Mouse (Mus musculus) olfactory bulb, adult 2 months (tissue): Measurements from ENCODE around the gene Cd300lf. TPM values are rescaled to one million over a fixed set of nuclear protein-coding genes. Genes with fewer than 3 reads are reported as not detected.

ENCODE experiments used
- H3K27ac ChIP-seq: fragments of 200-500 bp; 2 replicates; pipeline ENCODE4 v1.5.1; 2012; ENCODE audit warnings: low read depth, low read length; ENCODE audit not compliant: insufficient read depth
- H3K4me1 ChIP-seq: fragments of 200-500 bp; 2 replicates; pipeline ENCODE4 v1.6.1; 2012; ENCODE audit warnings: low read length; ENCODE audit not compliant: control insufficient read depth, insufficient read depth
- H3K4me3 ChIP-seq: fragments of 200-500 bp; 2 replicates; pipeline ENCODE4 v1.5.1; 2012; ENCODE audit warnings: mild to moderate bottlenecking, low read depth, low read length, moderate library complexity; ENCODE audit not compliant: insufficient read depth
- CTCF ChIP-seq: fragments of 200-500 bp; IDR thresholded peaks from 2 replicates; pipeline ENCODE4 v1.5.1; 2012; ENCODE audit warnings: low read depth, mild to moderate bottlenecking, low read length, moderate library complexity; ENCODE audit not compliant: insufficient read depth
- POLR2A ChIP-seq: fragments of 200-500 bp; IDR thresholded peaks from 2 replicates; pipeline ENCODE4 v1.6.1; 2012; ENCODE audit warnings: mild to moderate bottlenecking, low read depth, low read length, moderate library complexity; ENCODE audit not compliant: insufficient read depth
- WGBS: fragments of 180-500 bp; shearing (Covaris S2); methylation state at CpG from one replicate; pipeline ENCODE4 v1.1.7; 2018; 5-methylcytosine and 5-hydroxymethylcytosine counted together
- polyA plus RNA-seq: library from polyadenylated mRNA; stranded (reverse); fragments of >200 nt; gene quantifications from 2 replicates; pipeline ENCODE4 v1.2.4, GENCODE M21; 2012; ENCODE audit warnings: low replicate concordance; ENCODE audit not compliant: missing spikeins, insufficient read depth, insufficient read length

Cd300lf gene
- polyA plus RNA-seq, 1 experiment = not detected

GRCm38 (mm10) chr11:115075407-115075806 lies 58.4 kb downstream of the Cd300lf start:
- WGBS = 77% methylated on average over 7 of the region's 7 CpGs
- Histone ChIP-seq H3K4me1 (peaks cover 10% of the 10 kb centered on the region; the same call in 1 of the 2 replicates), H3K27ac (no peak overlapping the region), H3K4me3 (no peak overlapping the region)
- TF ChIP-seq CTCF (no peak), POLR2A (no peak)

GRCm38 (mm10) chr11:115073002-115073401 lies 60.8 kb downstream of the Cd300lf start:
- 58% methylated on average over 5 of the region's 5 CpGs for WGBS
- TF ChIP-seq POLR2A = no peak

GRCm38 (mm10) chr11:115071631-115072294 lies 62.0 kb downstream of the Cd300lf start:
- Histone ChIP-seq H3K4me1 (peaks cover 10% of the 10 kb centered on the region; the same call in 1 of the 2 replicates), H3K27ac (no peak overlapping the region), H3K4me3 (no peak overlapping the region)
- WGBS = 30% methylated on average over 14 of the region's 14 CpGs
- TF ChIP-seq CTCF (no peak), POLR2A (no peak)

More at GRCm38 (mm10) chr11:115073002-115073401, 60.8 kb downstream of the Cd300lf start:
- Histone ChIP-seq H3K27ac (no peak overlapping the region), H3K4me1 (peaks cover 10% of the 10 kb centered on the region; the same call in 1 of the 2 replicates), H3K4me3 (no peak overlapping the region)

- TF ChIP-seq POLR2A (no peak), CTCF (no peak)
- H3K27ac ChIP-seq = no peak overlapping the region
- peaks cover 10% of the 10 kb centered on the region; the same call in 1 of the 2 replicates for H3K4me1 ChIP-seq
- whole genome bisulfite sequencing = 32% methylated on average over 9 of the region's 9 CpGs
- H3K4me3 ChIP-seq = no peak overlapping the region
Measured at GRCm38 (mm10) chr11:115071015-115071551, 62.7 kb downstream of the Cd300lf start.

GRCm38 (mm10) chr11:115066768-115067167 lies 67.0 kb downstream of the Cd300lf start:
- TF ChIP-seq CTCF (no peak), POLR2A (no peak)
- WGBS = 72% methylated on average over 6 of the region's 6 CpGs
- Histone ChIP-seq H3K4me3 (no peak overlapping the region), H3K4me1 (no peaks in the 10 kb centered on the region; the same call in 1 of the 2 replicates), H3K27ac (no peak overlapping the region)

Other genes with a start within 250 kb of the Cd300lf start
- not detected in 2 replicates for gene Cd300a, start 244.0 kb downstream of the Cd300lf start, polyA plus RNA-seq
- not detected in 2 replicates for gene Cd300lb, start 199.6 kb downstream of the Cd300lf start, polyA plus RNA-seq
- gene Cd300c, start 164.8 kb downstream of the Cd300lf start, polyA plus RNA-seq = not detected in 2 replicates
- gene Cd300ld, start 144.1 kb downstream of the Cd300lf start, polyA plus RNA-seq = not detected in 2 replicates
- not detected in 2 replicates for gene Cd300c2, start 132.1 kb downstream of the Cd300lf start, polyA plus RNA-seq
- gene Cd300ld2, start 117.8 kb downstream of the Cd300lf start, polyA plus RNA-seq = not detected in 2 replicates
- not detected in 2 replicates for gene Cd300ld4, start 107.0 kb downstream of the Cd300lf start, polyA plus RNA-seq
- not detected in 2 replicates for gene Cd300ld5, start 96.2 kb downstream of the Cd300lf start, polyA plus RNA-seq
- not detected in 2 replicates for gene Cd300ld3, start 85.6 kb downstream of the Cd300lf start, polyA plus RNA-seq
- gene Cd300e, start 71.8 kb downstream of the Cd300lf start, polyA plus RNA-seq = not detected in 2 replicates
- not detected in 2 replicates for gene Rab37, start 42.6 kb downstream of the Cd300lf start, polyA plus RNA-seq
- 241 TPM in 1 of 2 replicates, not detected in the other for gene Slc9a3r1, start 29.3 kb upstream of the Cd300lf start, polyA plus RNA-seq
- not detected in 2 replicates for gene Tmem104, start 53.5 kb upstream of the Cd300lf start, polyA plus RNA-seq
- gene Nat9, start 53.9 kb upstream of the Cd300lf start, polyA plus RNA-seq = not detected in 2 replicates
- not detected in 2 replicates for gene Grin2c, start 133.3 kb upstream of the Cd300lf start, polyA plus RNA-seq
- gene Fdxr, start 143.1 kb upstream of the Cd300lf start, polyA plus RNA-seq = not detected in 2 replicates
- gene Fads6, start 163.7 kb upstream of the Cd300lf start, polyA plus RNA-seq = not detected in 2 replicates
- not detected in 2 replicates for gene Otop2, start 173.2 kb upstream of the Cd300lf start, polyA plus RNA-seq
- gene Ush1g, start 188.0 kb upstream of the Cd300lf start, polyA plus RNA-seq = not detected in 2 replicates
- gene Otop3, start 200.7 kb upstream of the Cd300lf start, polyA plus RNA-seq = not detected in 2 replicates
- not detected in 2 replicates for gene Hid1, start 233.8 kb upstream of the Cd300lf start, polyA plus RNA-seq
- gene Cdr2l, start 247.9 kb upstream of the Cd300lf start, polyA plus RNA-seq = not detected in 2 replicates